38 mouse cellular contexts compared by ENCODE assay signal in genomic region chr16:97459831-97460230, GRCm38 (mm10). TPM values are rescaled to one million over a fixed set of nuclear protein-coding genes. Genes with fewer than 3 reads are reported as not detected.
"Had no signal": no experiment of that assay in that cellular context is flagged by ENCODE, and none has a peak within 500 bp of the region (broad histone marks: within the 10 kb centered on the region; RNA-seq: fewer than 3 reads in every experiment).

No protein-coding gene starts in this region.

- H3K27ac ChIP-seq: limb, embryonic 10.5 days; limb, embryonic 12.5 days; limb, embryonic 13.5 days; limb, embryonic 15.5 days; liver, embryonic 12.5 days; liver, embryonic 13.5 days; liver, embryonic 14.5 days; liver, embryonic 15.5 days; lung, embryonic 15.5 days; midbrain, embryonic 10.5 days; midbrain, embryonic 12.5 days; midbrain, embryonic 13.5 days; midbrain, embryonic 15.5 days; neural tube, embryonic 12.5 days had no signal

- H3K4me1 ChIP-seq: liver, embryonic 12.5 days; liver, embryonic 13.5 days; neural tube, embryonic 12.5 days had no signal

- H3K4me2 ChIP-seq: limb, embryonic 12.5 days; limb, embryonic 13.5 days; limb, embryonic 15.5 days; liver, embryonic 11.5 days; liver, embryonic 12.5 days; liver, embryonic 13.5 days; liver, embryonic 15.5 days; lung, embryonic 14.5 days; lung, embryonic 15.5 days; midbrain, embryonic 11.5 days; midbrain, embryonic 12.5 days; midbrain, embryonic 13.5 days; midbrain, embryonic 15.5 days; neural tube, embryonic 12.5 days had no signal

- H3K36me3 ChIP-seq: limb, embryonic 10.5 days; limb, embryonic 12.5 days; limb, embryonic 13.5 days; limb, embryonic 15.5 days; liver, embryonic 12.5 days; liver, embryonic 13.5 days; liver, embryonic 15.5 days; lung, embryonic 15.5 days; midbrain, embryonic 10.5 days; midbrain, embryonic 12.5 days; midbrain, embryonic 13.5 days; midbrain, embryonic 15.5 days; neural tube, embryonic 12.5 days had no signal

- H3K9me3 ChIP-seq: limb, embryonic 10.5 days; limb, embryonic 12.5 days; limb, embryonic 15.5 days; liver, embryonic 12.5 days; liver, embryonic 13.5 days; liver, embryonic 15.5 days; lung, embryonic 15.5 days; midbrain, embryonic 10.5 days; midbrain, embryonic 12.5 days; midbrain, embryonic 13.5 days; midbrain, embryonic 15.5 days; neural tube, embryonic 12.5 days had no signal

- H3K27me3 ChIP-seq: limb, embryonic 12.5 days; limb, embryonic 13.5 days; limb, embryonic 15.5 days; liver, embryonic 12.5 days; liver, embryonic 13.5 days; liver, embryonic 15.5 days; lung, embryonic 15.5 days; midbrain, embryonic 12.5 days; midbrain, embryonic 13.5 days; midbrain, embryonic 15.5 days; neural tube, embryonic 12.5 days had no signal

- DNase-seq: left cerebral cortex, postnatal 4 days; liver; liver, embryonic 13.5 days; liver, postnatal 0 days; lung, adult 2 months; lung, embryonic 14.5 days; lung, postnatal 10 days; lung, postnatal 14 days; lung, postnatal 4 days; midbrain, embryonic 14.5 days had no signal

- H3K9ac ChIP-seq: limb, embryonic 12.5 days; limb, embryonic 13.5 days; limb, embryonic 15.5 days; liver, embryonic 12.5 days; liver, embryonic 13.5 days; liver, embryonic 14.5 days; liver, embryonic 15.5 days; liver, postnatal 0 days; lung, embryonic 14.5 days; lung, embryonic 15.5 days; midbrain, embryonic 12.5 days; midbrain, embryonic 13.5 days; midbrain, embryonic 15.5 days; neural tube, embryonic 12.5 days had no signal

- H3K4me3 ChIP-seq: limb, embryonic 10.5 days; limb, embryonic 12.5 days; limb, embryonic 13.5 days; limb, embryonic 15.5 days; liver, embryonic 12.5 days; liver, embryonic 13.5 days; liver, embryonic 15.5 days; lung, embryonic 15.5 days; midbrain, embryonic 10.5 days; midbrain, embryonic 12.5 days; midbrain, embryonic 13.5 days; midbrain, embryonic 15.5 days; myocyte; neural tube, embryonic 12.5 days had no signal

RNA-seq across cellular contexts. Expression of gene Mx1, which starts 2.9 kb away (rescaled TPM):
- polyA plus RNA-seq: limb, embryonic 10.5 days; limb, embryonic 12.5 days; midbrain, embryonic 10.5 days; neural tube, embryonic 11.5 days had no signal

RNA-seq across cellular contexts. Expression of gene Fam3b, which starts 54.8 kb away (rescaled TPM):
- total RNA-seq: left cerebral cortex, postnatal 14 days; left cerebral cortex, postnatal 25 days; left cerebral cortex, postnatal 36 days; left cerebral cortex, postnatal 4 days; midbrain, postnatal 0 days; monocyte, adult 5-6 weeks had no signal
- polyA plus RNA-seq: limb, embryonic 10.5 days; limb, embryonic 11.5 days; limb, embryonic 12.5 days; limb, embryonic 13.5 days; limb, embryonic 14.5 days; liver, adult 2 months; liver, embryonic 11.5 days; liver, embryonic 12.5 days; liver, embryonic 13.5 days; liver, embryonic 15.5 days; liver, embryonic 16.5 days; liver, postnatal 0 days; lung, embryonic 14.5 days; lung, embryonic 15.5 days; lung, embryonic 16.5 days; midbrain, embryonic 10.5 days; midbrain, embryonic 11.5 days; midbrain, embryonic 12.5 days; midbrain, embryonic 13.5 days; midbrain, embryonic 14.5 days; midbrain, embryonic 15.5 days; midbrain, embryonic 16.5 days; midbrain, postnatal 0 days; myocyte; neural tube, embryonic 11.5 days; neural tube, embryonic 12.5 days had no signal
